Mouse (Mus musculus): ENCODE measurements around the gene Olfr792. TPM values are rescaled to one million over a fixed set of nuclear protein-coding genes. Genes with fewer than 3 reads are reported as not detected.

Gene Olfr792
- not detected in 2 replicates for polyA plus RNA-seq (2012; ENCODE audit: insufficient read depth, low replicate concordance)

- Histone ChIP-seq H3K4me1 (no peaks in the 10 kb centered on the region), H3K9me3 (peaks cover 11% of the 10 kb centered on the region), H3K4me3 (replicated peaks) (no peak within 1 kb of the TSS), H3K36me3 (replicated peaks; ENCODE audit: low read length) (no peaks in the 10 kb centered on the region), H3K27me3 (replicated peaks) (no peaks in the 10 kb centered on the region)
- TF ChIP-seq FLI1 (IDR thresholded peaks at IDR 0.05; ENCODE audit: low read length) (no peak), GATA1 (IDR thresholded peaks at IDR 0.05; ENCODE audit: borderline replicate concordance, low read length) (no peak)
These were observed at the start of gene Olfr792 for GRCm38 (mm10) chr10:129538862-129539261. Olfr792 (plus strand) TSS chr10:129539162.

GRCm38 (mm10) chr10:129490101-129490500 lies 48.9 kb upstream of the Olfr792 start:
- Histone ChIP-seq H3K9me3 (peaks cover 4% of the 10 kb centered on the region; the same call in 1 of the 2 replicates), H3K36me3 (replicated peaks; ENCODE audit: low read length) (no peaks in the 10 kb centered on the region), H3K4me1 (no peaks in the 10 kb centered on the region), H3K4me3 (replicated peaks) (no peak overlapping the region), H3K27me3 (replicated peaks) (no peaks in the 10 kb centered on the region)
- TF ChIP-seq FLI1 (IDR thresholded peaks at IDR 0.05; ENCODE audit: low read length) (no peak), GATA1 (IDR thresholded peaks at IDR 0.05; ENCODE audit: borderline replicate concordance, low read length) (no peak)

- Histone ChIP-seq H3K4me3 (replicated peaks) (no peak within 1 kb of the TSS), H3K27me3 (replicated peaks) (no peaks in the 10 kb centered on the region), H3K9me3 (peaks cover 6% of the 10 kb centered on the region; the same call in 1 of the 2 replicates), H3K36me3 (replicated peaks; ENCODE audit: low read length) (no peaks in the 10 kb centered on the region), H3K4me1 (no peaks in the 10 kb centered on the region)
- no peak for TF ChIP-seq GATA1 (IDR thresholded peaks at IDR 0.05; ENCODE audit: borderline replicate concordance, low read length)
- TF ChIP-seq FLI1 (IDR thresholded peaks at IDR 0.05; ENCODE audit: low read length): no peak
These were observed 40.8 kb upstream of the Olfr792 start, which contains the start of gene Olfr790 for GRCm38 (mm10) chr10:129498192-129498591. Olfr790 (plus strand) TSS chr10:129498492.

DNA sequence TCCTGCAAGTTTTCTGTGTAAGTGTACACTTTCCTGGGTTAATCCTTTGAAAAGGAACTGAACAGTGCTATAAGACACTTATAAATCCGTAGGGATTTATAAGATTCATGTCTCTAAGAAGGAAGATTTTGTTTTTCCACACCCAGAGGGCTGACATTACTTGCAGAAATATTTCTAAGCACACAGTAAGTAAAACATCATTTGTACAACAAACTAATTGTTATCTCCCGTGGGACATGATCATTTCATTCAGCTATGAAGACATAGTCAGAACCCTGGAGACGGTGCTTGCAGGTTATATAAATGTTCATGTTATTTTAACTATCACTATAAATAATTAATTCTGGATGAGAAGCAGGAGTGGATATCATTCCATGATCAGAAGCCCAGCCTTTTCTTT lies 17.5 kb upstream of the Olfr792 start, which contains the start of gene Olfr791:
Gene Olfr791 (plus strand): TSS at position 301 of the 400 bp plus-strand sequence.
- Histone ChIP-seq H3K36me3 (replicated peaks; ENCODE audit: low read length) (no peaks in the 10 kb centered on the region), H3K27me3 (replicated peaks) (no peaks in the 10 kb centered on the region), H3K9me3 (peaks cover 10% of the 10 kb centered on the region), H3K4me1 (no peaks in the 10 kb centered on the region), H3K4me3 (replicated peaks) (peak within 1 kb of the TSS; percentile 17)
- no peak for TF ChIP-seq FLI1 (IDR thresholded peaks at IDR 0.05; ENCODE audit: low read length)
- no peak for TF ChIP-seq GATA1 (IDR thresholded peaks at IDR 0.05; ENCODE audit: borderline replicate concordance, low read length)

DNA sequence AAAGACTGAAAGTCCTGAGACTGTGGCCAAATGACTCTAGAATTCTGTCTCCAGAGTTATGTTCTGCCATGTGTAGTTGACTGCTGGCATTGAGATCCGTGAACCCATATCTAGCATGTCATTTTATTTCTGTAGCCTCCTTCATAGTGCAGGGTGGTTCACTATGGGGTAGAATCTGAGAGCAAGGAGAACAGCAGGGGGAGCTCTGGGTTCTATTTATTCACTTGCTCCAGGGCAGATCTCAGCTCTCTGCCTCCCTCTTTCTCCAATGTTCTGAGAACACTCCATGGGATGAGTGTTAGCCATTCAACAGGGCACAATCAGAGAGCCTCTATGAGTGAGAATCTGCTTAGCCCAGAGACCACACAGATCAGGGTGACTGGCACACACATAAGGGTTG lies 10.4 kb downstream of the Olfr792 start:
- TF ChIP-seq FLI1 (IDR thresholded peaks at IDR 0.05; ENCODE audit: low read length) (no peak), GATA1 (IDR thresholded peaks at IDR 0.05; ENCODE audit: borderline replicate concordance, low read length) (no peak)
- no peak overlapping the region for H3K4me3 ChIP-seq (replicated peaks)
- no peaks in the 10 kb centered on the region for H3K36me3 ChIP-seq (replicated peaks; ENCODE audit: low read length)
- no peaks in the 10 kb centered on the region for H3K4me1 ChIP-seq
- peaks cover 4% of the 10 kb centered on the region for H3K9me3 ChIP-seq
- no peaks in the 10 kb centered on the region for H3K27me3 ChIP-seq (replicated peaks)

DNA sequence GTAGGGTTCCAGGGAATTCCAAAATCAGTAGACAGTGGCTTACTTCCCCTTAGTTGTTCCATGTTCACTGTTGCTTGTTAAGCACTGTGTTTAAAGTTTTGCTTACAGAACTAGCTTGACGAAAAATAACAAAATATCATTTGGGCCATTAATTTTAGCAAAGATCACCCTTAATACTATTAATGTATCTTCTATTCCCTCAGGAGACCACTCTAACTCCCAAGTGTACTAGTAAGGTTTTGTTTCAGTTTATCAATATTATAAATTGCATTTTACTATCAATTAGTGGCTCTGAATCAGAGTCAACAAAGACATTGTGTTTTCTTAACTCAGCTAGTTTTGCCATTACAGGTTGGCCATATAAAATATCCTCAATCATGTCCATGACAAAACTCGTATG lies 28.4 kb downstream of the Olfr792 start, which contains the start of gene Olfr794:
Gene Olfr794 (plus strand): TSS at position 301 of the 400 bp plus-strand sequence.
- TF ChIP-seq FLI1 (IDR thresholded peaks at IDR 0.05; ENCODE audit: low read length) (no peak), GATA1 (IDR thresholded peaks at IDR 0.05; ENCODE audit: borderline replicate concordance, low read length) (no peak)
- H3K36me3 ChIP-seq (replicated peaks; ENCODE audit: low read length): no peaks in the 10 kb centered on the region
- H3K4me3 ChIP-seq (replicated peaks): no peak within 1 kb of the TSS
- H3K27me3 ChIP-seq (replicated peaks): no peaks in the 10 kb centered on the region
- no peaks in the 10 kb centered on the region for H3K4me1 ChIP-seq
- 0 out of 2 replicates have a peak, but pooled peaks cover 4% of the 10 kb centered on the region for H3K9me3 ChIP-seq

DNA sequence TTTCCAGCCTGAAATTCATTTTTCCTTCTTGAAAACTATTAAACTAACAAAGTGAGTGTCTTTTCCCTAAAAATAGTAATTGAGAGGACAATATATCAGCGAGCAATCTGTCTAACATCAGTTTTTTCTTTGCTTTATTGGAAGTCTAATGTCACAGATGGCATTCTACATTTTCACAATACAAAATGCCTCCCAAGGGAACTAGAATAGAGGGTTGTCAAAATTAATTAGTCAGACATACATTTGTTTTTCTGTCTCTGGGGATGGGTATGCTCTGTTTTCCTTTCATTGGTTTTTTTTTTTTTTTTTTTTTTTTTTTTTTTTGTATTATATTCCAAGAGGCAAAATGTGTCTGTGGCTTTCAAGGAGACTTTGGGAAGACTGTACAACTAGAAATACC lies 38.1 kb downstream of the Olfr792 start:
- H3K4me3 ChIP-seq (replicated peaks): no peak overlapping the region
- TF ChIP-seq GATA1 (IDR thresholded peaks at IDR 0.05; ENCODE audit: borderline replicate concordance, low read length) (no peak), FLI1 (IDR thresholded peaks at IDR 0.05; ENCODE audit: low read length) (no peak)
- no peaks in the 10 kb centered on the region for H3K4me1 ChIP-seq
- no peaks in the 10 kb centered on the region for H3K36me3 ChIP-seq (replicated peaks; ENCODE audit: low read length)
- H3K27me3 ChIP-seq (replicated peaks): no peaks in the 10 kb centered on the region
- H3K9me3 ChIP-seq: peaks cover 3% of the 10 kb centered on the region; the same call in 1 of the 2 replicates

Other genes with a start within 250 kb of the Olfr792 start
- gene Olfr780, start 221.0 kb upstream of the Olfr792 start, polyA plus RNA-seq (2012; ENCODE audit: insufficient read depth, low replicate concordance): not detected in 2 replicates
- gene Olfr781, start 210.3 kb upstream of the Olfr792 start, polyA plus RNA-seq (2012; ENCODE audit: insufficient read depth, low replicate concordance): not detected in 2 replicates
- not detected in 2 replicates for gene Olfr782, start 190.3 kb upstream of the Olfr792 start, polyA plus RNA-seq (2012; ENCODE audit: insufficient read depth, low replicate concordance)
- not detected in 2 replicates for gene Olfr784, start 155.1 kb upstream of the Olfr792 start, polyA plus RNA-seq (2012; ENCODE audit: insufficient read depth, low replicate concordance)
- not detected in 2 replicates for gene Olfr785, start 133.7 kb upstream of the Olfr792 start, polyA plus RNA-seq (2012; ENCODE audit: insufficient read depth, low replicate concordance)
- not detected in 2 replicates for gene Olfr786, start 111.9 kb upstream of the Olfr792 start, polyA plus RNA-seq (2012; ENCODE audit: insufficient read depth, low replicate concordance)
- gene Olfr787, start 77.3 kb upstream of the Olfr792 start, polyA plus RNA-seq (2012; ENCODE audit: insufficient read depth, low replicate concordance): 2.0 TPM in 1 of 2 replicates, not detected in the other
- not detected in 2 replicates for gene Olfr788, start 68.2 kb upstream of the Olfr792 start, polyA plus RNA-seq (2012; ENCODE audit: insufficient read depth, low replicate concordance)
- gene Olfr789, start 54.4 kb upstream of the Olfr792 start, polyA plus RNA-seq (2012; ENCODE audit: insufficient read depth, low replicate concordance): not detected in 2 replicates
- not detected in 2 replicates for gene Olfr790, start 40.7 kb upstream of the Olfr792 start, polyA plus RNA-seq (2012; ENCODE audit: insufficient read depth, low replicate concordance)
- not detected in 2 replicates for gene Olfr791, start 17.4 kb upstream of the Olfr792 start, polyA plus RNA-seq (2012; ENCODE audit: insufficient read depth, low replicate concordance)
- gene Olfr794, start 28.5 kb downstream of the Olfr792 start, polyA plus RNA-seq (2012; ENCODE audit: insufficient read depth, low replicate concordance): not detected in 2 replicates
- gene Olfr796, start 73.4 kb downstream of the Olfr792 start, polyA plus RNA-seq (2012; ENCODE audit: insufficient read depth, low replicate concordance): not detected in 2 replicates
- gene Olfr798, start 88.8 kb downstream of the Olfr792 start, polyA plus RNA-seq (2012; ENCODE audit: insufficient read depth, low replicate concordance): 0.76 TPM in 1 of 2 replicates, not detected in the other
- not detected in 2 replicates for gene Olfr799, start 98.3 kb downstream of the Olfr792 start, polyA plus RNA-seq (2012; ENCODE audit: insufficient read depth, low replicate concordance)
- gene Olfr800, start 118.5 kb downstream of the Olfr792 start, polyA plus RNA-seq (2012; ENCODE audit: insufficient read depth, low replicate concordance): not detected in 2 replicates
- gene Olfr801, start 134.7 kb downstream of the Olfr792 start, polyA plus RNA-seq (2012; ENCODE audit: insufficient read depth, low replicate concordance): not detected in 2 replicates
- not detected in 2 replicates for gene Olfr802, start 149.0 kb downstream of the Olfr792 start, polyA plus RNA-seq (2012; ENCODE audit: insufficient read depth, low replicate concordance)
- gene Olfr803, start 155.1 kb downstream of the Olfr792 start, polyA plus RNA-seq (2012; ENCODE audit: insufficient read depth, low replicate concordance): 8.7 TPM in 1 of 2 replicates, not detected in the other
- not detected in 2 replicates for gene Olfr804, start 164.0 kb downstream of the Olfr792 start, polyA plus RNA-seq (2012; ENCODE audit: insufficient read depth, low replicate concordance)
- gene Olfr805, start 190.2 kb downstream of the Olfr792 start, polyA plus RNA-seq (2012; ENCODE audit: insufficient read depth, low replicate concordance): not detected in 2 replicates
- gene Olfr806, start 202.8 kb downstream of the Olfr792 start, polyA plus RNA-seq (2012; ENCODE audit: insufficient read depth, low replicate concordance): not detected in 2 replicates
- gene Olfr807, start 218.6 kb downstream of the Olfr792 start, polyA plus RNA-seq (2012; ENCODE audit: insufficient read depth, low replicate concordance): not detected in 2 replicates
- gene Olfr808, start 226.3 kb downstream of the Olfr792 start, polyA plus RNA-seq (2012; ENCODE audit: insufficient read depth, low replicate concordance): not detected in 2 replicates
- 0.07 TPM in 1 of 2 replicates, not detected in the other for gene Olfr809, start 235.5 kb downstream of the Olfr792 start, polyA plus RNA-seq (2012; ENCODE audit: insufficient read depth, low replicate concordance)

Measured in megakaryocyte, embryonic 14.5 days (primary cell).